In the genomic region with DNA sequence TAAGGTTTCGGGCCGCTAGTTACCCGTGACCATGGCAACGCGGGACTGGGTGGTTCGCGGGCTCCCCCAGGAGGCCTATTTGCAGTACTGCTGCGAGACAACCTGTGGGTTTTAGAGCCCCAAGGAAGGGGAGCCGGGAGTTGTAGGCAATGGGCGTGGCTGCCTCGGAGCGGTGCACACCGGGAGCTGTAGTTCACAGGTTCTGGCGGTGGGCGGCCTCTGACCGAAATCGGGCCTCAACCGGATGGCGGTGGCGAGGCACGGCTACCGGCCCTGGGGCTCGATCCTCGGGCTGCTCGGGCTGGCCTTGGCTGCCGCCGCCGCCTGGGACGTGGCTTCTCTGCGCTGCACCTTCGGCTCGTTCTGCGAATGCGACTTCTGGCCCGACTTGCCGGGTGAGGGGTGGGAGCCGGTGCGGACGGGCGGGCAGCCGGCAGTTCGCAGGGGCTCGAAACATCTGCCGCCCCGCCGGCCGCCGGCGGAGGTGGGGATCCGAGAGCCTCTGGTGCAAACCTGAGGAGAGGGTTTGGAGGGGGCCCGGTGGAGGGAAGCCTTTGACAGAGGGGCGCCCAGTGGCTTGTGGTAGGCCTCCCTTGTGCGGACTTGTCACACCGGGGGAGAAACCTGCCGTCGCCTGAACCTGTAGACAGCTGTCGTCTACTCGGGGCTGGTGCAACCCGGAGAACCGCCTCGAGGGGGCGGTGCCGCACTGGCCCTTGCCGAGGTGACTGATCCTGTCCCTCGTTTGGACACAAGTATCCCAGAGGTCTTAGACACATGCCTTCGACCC, we compare ENCODE assay signal across 7 mouse cellular contexts. TPM values are rescaled to one million over a fixed set of nuclear protein-coding genes. Genes with fewer than 3 reads are reported as not detected.
DNase-seq lines count a peak whose midpoint lies in the region; ATAC-seq lines count a peak whose summit lies in the region.

A gene (plus strand): TSS at position 179 of the 790 bp plus-strand sequence.

- H3K9ac ChIP-seq in embryonic facial prominence, embryonic 11.5 days (replicated peaks; ENCODE audit: low read length): peak within 1 kb of the TSS; percentile 82
- peak within 1 kb of the TSS; percentile 90 for H3K9ac ChIP-seq in midbrain, embryonic 13.5 days (replicated peaks)

- DNase-seq in adrenal gland, postnatal 14 days: peak; percentile 98
- DNase-seq in embryonic facial prominence, embryonic 11.5 days (ENCODE audit: low spot score): peak; percentile 99
- DNase-seq in kidney, adult 11 months: peak; percentile 98
- DNase-seq in limb, embryonic 10.5 days (ENCODE audit: low spot score): peak; percentile 95
- DNase-seq in spleen, adult 12 weeks (ENCODE audit: low spot score): peak; percentile 89

- peak; percentile 72 for ATAC-seq in embryonic facial prominence, embryonic 11.5 days (replicated peaks; ENCODE audit: insufficient number of reproducible peaks, low FRiP score, low TSS enrichment, low read depth)
- ATAC-seq in granulocyte monocyte progenitor cell, adult 5-6 weeks (replicated peaks; ENCODE audit: poor library complexity, severe bottlenecking): peak; percentile 99
- ATAC-seq in midbrain, embryonic 13.5 days: peak; percentile 93

- H3K4me3 ChIP-seq in embryonic facial prominence, embryonic 11.5 days (ENCODE audit: low read depth, low read length): peak within 1 kb of the TSS; percentile 62
- peak within 1 kb of the TSS; percentile 68 for H3K4me3 ChIP-seq in limb, embryonic 10.5 days
- peak within 1 kb of the TSS; percentile 72 for H3K4me3 ChIP-seq in midbrain, embryonic 13.5 days (replicated peaks)

- H3K27me3 ChIP-seq in embryonic facial prominence, embryonic 11.5 days (ENCODE audit: control insufficient read depth, insufficient read depth, low read length): no peaks in the 10 kb centered on the region
- peaks cover 15% of the 10 kb centered on the region for H3K27me3 ChIP-seq in limb, embryonic 10.5 days (ENCODE audit: low read depth, poor library complexity, severe bottlenecking)
- H3K27me3 ChIP-seq in midbrain, embryonic 13.5 days: no peaks in the 10 kb centered on the region

- H3K4me1 ChIP-seq in embryonic facial prominence, embryonic 11.5 days (ENCODE audit: control insufficient read depth, insufficient read depth, low read length): no peaks in the 10 kb centered on the region
- H3K4me1 ChIP-seq in limb, embryonic 10.5 days: peaks cover 18% of the 10 kb centered on the region; the same call in 1 of the 2 replicates
- H3K4me1 ChIP-seq in midbrain, embryonic 13.5 days (replicated peaks): peaks cover 27% of the 10 kb centered on the region

- H3K27ac ChIP-seq in embryonic facial prominence, embryonic 11.5 days (replicated peaks; ENCODE audit: low read depth, low read length): peak within 1 kb of the TSS; percentile 79
- peak within 1 kb of the TSS; percentile 95 for H3K27ac ChIP-seq in limb, embryonic 10.5 days
- H3K27ac ChIP-seq in midbrain, embryonic 13.5 days: peak within 1 kb of the TSS; percentile 90

- H3K36me3 ChIP-seq in embryonic facial prominence, embryonic 11.5 days (replicated peaks; ENCODE audit: control insufficient read depth, insufficient read depth, low read depth, low read length): peaks cover 6% of the 10 kb centered on the region
- H3K36me3 ChIP-seq in limb, embryonic 10.5 days: peaks cover 41% of the 10 kb centered on the region
- peaks cover 56% of the 10 kb centered on the region for H3K36me3 ChIP-seq in midbrain, embryonic 13.5 days

- H3K4me2 ChIP-seq in embryonic facial prominence, embryonic 11.5 days (ENCODE audit: low read depth, low read length): peak within 1 kb of the TSS; percentile 56
- peak within 1 kb of the TSS; percentile 50 for H3K4me2 ChIP-seq in midbrain, embryonic 13.5 days (replicated peaks)

- H3K9me3 ChIP-seq in embryonic facial prominence, embryonic 11.5 days (replicated peaks; ENCODE audit: control insufficient read depth, low read length): no peaks in the 10 kb centered on the region
- H3K9me3 ChIP-seq in limb, embryonic 10.5 days (replicated peaks): no peaks in the 10 kb centered on the region
- no peaks in the 10 kb centered on the region for H3K9me3 ChIP-seq in midbrain, embryonic 13.5 days

- WGBS in embryonic facial prominence, embryonic 11.5 days: under 1% methylated on average over 66 of the region's 66 CpGs
- WGBS in limb, embryonic 10.5 days: under 1% methylated on average over 66 of the region's 66 CpGs
- WGBS in midbrain, embryonic 13.5 days: under 1% methylated on average over 66 of the region's 66 CpGs

RNA-seq across cellular contexts. Expression of the gene that starts here (rescaled TPM):
- 25.3 and 26.8 TPM in 2 replicates for total RNA-seq in adrenal gland, postnatal 14 days (2021)
- polyA plus RNA-seq in embryonic facial prominence, embryonic 11.5 days (2014; fragmentation: Nextera tagmentation; extraction: Ambion mirVana): 47.8 and 54.3 TPM in 2 replicates
- total RNA-seq in granulocyte monocyte progenitor cell, adult 5-6 weeks (2014; fragmentation: Nextera tagmentation): 15.4 and 33.4 TPM in 2 replicates
- total RNA-seq in granulocyte monocyte progenitor cell, adult 5-6 weeks (2017): 19.0 and 28.7 TPM in 2 replicates
- polyA plus RNA-seq in limb, embryonic 10.5 days (2016; fragmentation: Nextera tagmentation; extraction: Ambion mirVana): 52.9 and 61.1 TPM in 2 replicates
- 48.0 and 52.6 TPM in 2 replicates for polyA plus RNA-seq in midbrain, embryonic 13.5 days (2015; fragmentation: Nextera tagmentation; extraction: Ambion mirVana)

Comparison
In these comparisons a context has a peak if more than half of its experiments do, and no peak if none do; other contexts are left out.
1. Peak in every context shown above with its lines: DNase-seq, ATAC-seq, H3K4me3 ChIP-seq and H3K27ac ChIP-seq.